Mouse (Mus musculus): ENCODE results near the gene Akap2. TPM values are rescaled to one million over a fixed set of nuclear protein-coding genes. Genes with fewer than 3 reads are reported as not detected.
A peak's percentile ranks its signal among the peaks of the same experiment; 100 is the strongest.

Akap2 gene
- polyA plus RNA-seq, 1 experiment from 2014 or later = 10.5 TPM

DNA sequence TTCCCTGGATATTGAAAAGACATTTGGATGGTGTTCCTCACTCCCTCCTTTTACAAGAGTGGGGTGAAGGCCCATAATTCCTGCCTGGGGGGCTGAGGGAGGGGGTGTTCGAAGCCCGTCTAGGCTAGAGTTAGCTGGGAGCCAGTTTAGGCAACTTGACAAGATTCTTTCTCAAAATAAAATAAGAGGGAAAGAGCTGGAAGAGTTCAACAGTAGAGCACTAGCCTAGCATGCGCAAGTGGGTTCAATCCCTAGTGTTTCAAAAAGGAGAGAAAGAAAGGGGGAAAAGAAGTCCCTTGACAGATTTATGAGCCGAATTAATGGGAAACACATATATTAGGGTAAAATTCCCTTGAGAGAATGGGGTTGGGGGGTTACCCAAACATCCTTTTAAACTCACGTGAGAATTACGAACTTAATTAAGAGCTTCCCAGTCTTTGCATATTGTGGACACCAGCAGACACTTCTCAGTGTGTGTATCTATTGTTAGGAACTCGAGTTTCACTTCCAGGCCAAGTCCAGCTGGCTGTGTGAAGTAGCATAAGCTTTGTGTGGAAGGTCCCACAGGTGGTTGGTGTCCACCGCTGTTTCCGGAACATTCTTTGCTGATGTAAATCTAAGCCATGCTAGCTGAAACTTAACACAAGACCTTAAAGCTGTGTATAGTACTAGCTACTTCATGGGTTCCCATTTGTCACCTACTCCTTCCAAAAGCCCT, 145.0 kb downstream of the Akap2 start:
- no peaks in the 10 kb centered on the region for H3K36me3 ChIP-seq (ENCODE audit: control insufficient read depth, insufficient read depth, low read length)
- H3K9ac ChIP-seq (ENCODE audit: low read depth, low read length) = no peak overlapping the region
- no peak overlapping the region for H3K4me2 ChIP-seq (ENCODE audit: low read length)
- H3K9me3 ChIP-seq (replicated peaks; ENCODE audit: control insufficient read depth, low read length, poor library complexity, severe bottlenecking) = no peaks in the 10 kb centered on the region
- H3K27me3 ChIP-seq (ENCODE audit: control insufficient read depth, insufficient read depth, low read depth, low read length) = no peaks in the 10 kb centered on the region
- H3K27ac ChIP-seq (ENCODE audit: low read length) = no peak overlapping the region
- ATAC-seq = no peak
- H3K4me3 ChIP-seq (ENCODE audit: low read depth, low read length) = no peak overlapping the region
- peaks cover 6% of the 10 kb centered on the region; the same call in 1 of the 2 replicates for H3K4me1 ChIP-seq (ENCODE audit: control insufficient read depth, insufficient read depth, low read length)
- WGBS = 84% methylated on average over 9 of the region's 9 CpGs

DNA sequence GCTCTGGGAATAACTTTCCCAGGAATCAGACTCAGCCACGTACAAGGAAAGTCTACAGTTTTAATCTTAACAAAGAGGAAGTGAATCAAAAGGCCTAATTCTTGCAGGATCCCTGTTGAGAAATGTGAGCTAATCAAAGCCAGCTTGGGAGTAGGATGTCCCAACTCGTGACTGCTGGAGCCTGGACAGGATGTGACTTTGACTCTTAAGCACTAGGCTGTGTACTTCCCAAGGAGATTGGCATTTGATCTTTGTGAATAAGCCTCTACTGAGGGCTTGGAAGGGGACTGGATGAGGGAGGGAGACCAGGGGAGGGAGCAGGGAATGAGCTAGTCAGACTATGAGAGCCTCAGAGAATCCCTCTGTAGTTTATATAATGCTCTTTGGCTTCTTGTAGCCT, 148.6 kb downstream of the Akap2 start:
- no peak overlapping the region for H3K9ac ChIP-seq (ENCODE audit: low read depth, low read length)
- H3K27me3 ChIP-seq (ENCODE audit: control insufficient read depth, insufficient read depth, low read depth, low read length) = no peaks in the 10 kb centered on the region
- H3K36me3 ChIP-seq (ENCODE audit: control insufficient read depth, insufficient read depth, low read length) = no peaks in the 10 kb centered on the region
- H3K4me3 ChIP-seq (ENCODE audit: low read depth, low read length) = no peak overlapping the region
- H3K27ac ChIP-seq (ENCODE audit: low read length) = no peak overlapping the region
- 19% methylated on average over 2 of the region's 2 CpGs for WGBS
- peak; percentile 54; the same call in 1 of the 2 replicates for ATAC-seq
- peaks cover 6% of the 10 kb centered on the region; the same call in 1 of the 2 replicates for H3K4me1 ChIP-seq (ENCODE audit: control insufficient read depth, insufficient read depth, low read length)
- H3K9me3 ChIP-seq (replicated peaks; ENCODE audit: control insufficient read depth, low read length, poor library complexity, severe bottlenecking) = no peaks in the 10 kb centered on the region
- no peak overlapping the region for H3K4me2 ChIP-seq (ENCODE audit: low read length)

DNA sequence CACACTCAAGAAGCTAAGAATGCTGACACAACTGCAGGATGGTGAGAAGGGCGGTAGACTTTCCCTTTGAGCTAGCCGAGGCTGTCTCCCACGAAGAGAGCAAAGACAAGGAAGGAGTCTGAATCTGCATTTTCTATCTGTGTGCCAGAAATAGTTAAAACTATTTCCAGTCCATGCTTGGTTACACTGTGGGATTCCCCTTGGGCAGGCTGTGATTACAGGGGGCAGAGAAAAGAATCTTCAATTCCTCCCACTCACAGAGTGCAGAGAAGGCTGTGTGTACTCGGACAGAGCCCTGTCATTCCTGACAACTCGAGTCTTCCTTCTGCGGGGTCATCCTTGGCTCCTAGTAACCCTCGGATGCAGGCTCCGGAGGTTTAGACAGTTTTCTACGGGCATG, 149.5 kb downstream of the Akap2 start:
- H3K4me3 ChIP-seq (ENCODE audit: low read depth, low read length) = no peak overlapping the region
- H3K27ac ChIP-seq (ENCODE audit: low read length) = no peak overlapping the region
- no peaks in the 10 kb centered on the region for H3K36me3 ChIP-seq (ENCODE audit: control insufficient read depth, insufficient read depth, low read length)
- H3K9ac ChIP-seq (ENCODE audit: low read depth, low read length) = no peak overlapping the region
- H3K27me3 ChIP-seq (ENCODE audit: control insufficient read depth, insufficient read depth, low read depth, low read length) = no peaks in the 10 kb centered on the region
- 64% methylated on average over 9 of the region's 9 CpGs for WGBS
- ATAC-seq = no peak; the same call in 1 of the 2 replicates
- peaks cover 6% of the 10 kb centered on the region; the same call in 1 of the 2 replicates for H3K4me1 ChIP-seq (ENCODE audit: control insufficient read depth, insufficient read depth, low read length)
- H3K4me2 ChIP-seq (ENCODE audit: low read length) = 0 out of 2 replicates have a peak overlapping the region, but pooled peaks have one; percentile 8
- H3K9me3 ChIP-seq (replicated peaks; ENCODE audit: control insufficient read depth, low read length, poor library complexity, severe bottlenecking) = no peaks in the 10 kb centered on the region

DNA sequence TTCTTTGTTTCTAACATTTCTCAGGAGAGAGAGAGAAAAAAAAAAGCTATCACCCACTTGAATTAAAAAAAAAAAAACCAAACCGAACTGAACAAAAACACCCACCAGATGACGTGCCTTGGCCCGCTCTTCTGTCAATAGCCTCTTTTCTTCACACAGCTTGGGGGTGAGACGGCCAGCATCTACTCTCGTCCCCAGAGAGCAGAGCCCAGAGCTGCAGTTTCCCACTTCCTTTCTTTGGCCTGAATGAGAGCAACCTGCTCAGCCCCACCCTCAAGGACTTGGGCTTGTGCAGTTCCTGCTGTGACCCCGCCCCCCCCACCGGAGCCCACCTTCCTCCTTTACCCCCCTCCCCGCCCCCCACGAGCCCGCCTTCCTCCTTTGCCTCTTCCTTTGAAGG, 150.0 kb downstream of the Akap2 start:
- ATAC-seq = no peak
- Histone ChIP-seq H3K4me3 (ENCODE audit: low read depth, low read length) (no peak overlapping the region), H3K4me1 (ENCODE audit: control insufficient read depth, insufficient read depth, low read length) (peaks cover 6% of the 10 kb centered on the region; the same call in 1 of the 2 replicates), H3K4me2 (ENCODE audit: low read length) (no peak overlapping the region), H3K27ac (ENCODE audit: low read length) (no peak overlapping the region), H3K9me3 (replicated peaks; ENCODE audit: control insufficient read depth, low read length, poor library complexity, severe bottlenecking) (no peaks in the 10 kb centered on the region), H3K36me3 (ENCODE audit: control insufficient read depth, insufficient read depth, low read length) (no peaks in the 10 kb centered on the region), H3K27me3 (ENCODE audit: control insufficient read depth, insufficient read depth, low read depth, low read length) (no peaks in the 10 kb centered on the region), H3K9ac (ENCODE audit: low read depth, low read length) (no peak overlapping the region)
- 36% methylated on average over 8 of the region's 10 CpGs for WGBS

DNA sequence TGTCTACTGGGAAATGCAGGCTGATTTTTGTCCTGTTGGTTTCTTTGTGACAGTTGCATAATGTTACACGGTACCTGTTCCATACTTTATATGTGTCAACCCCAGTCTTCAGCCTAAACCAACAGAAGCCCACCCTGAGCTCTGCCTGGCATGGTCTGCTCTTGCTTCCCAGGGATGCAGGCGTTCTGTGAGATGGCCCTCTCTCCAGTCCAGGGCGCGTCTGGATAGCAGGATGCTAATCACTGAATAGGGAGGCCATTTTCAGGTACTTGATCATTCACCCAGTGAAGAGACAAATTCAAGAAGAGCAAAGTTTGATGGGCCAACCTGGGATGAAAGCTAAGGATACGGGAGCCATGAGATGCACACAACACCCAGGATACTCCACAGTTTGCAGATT, 161.7 kb downstream of the Akap2 start:
- Histone ChIP-seq H3K9me3 (replicated peaks; ENCODE audit: control insufficient read depth, low read length, poor library complexity, severe bottlenecking) (no peaks in the 10 kb centered on the region), H3K36me3 (ENCODE audit: control insufficient read depth, insufficient read depth, low read length) (no peaks in the 10 kb centered on the region), H3K4me3 (ENCODE audit: low read depth, low read length) (no peak overlapping the region), H3K27ac (ENCODE audit: low read length) (no peak overlapping the region), H3K4me2 (ENCODE audit: low read length) (no peak overlapping the region), H3K4me1 (ENCODE audit: control insufficient read depth, insufficient read depth, low read length) (no peaks in the 10 kb centered on the region), H3K9ac (ENCODE audit: low read depth, low read length) (no peak overlapping the region), H3K27me3 (ENCODE audit: control insufficient read depth, insufficient read depth, low read depth, low read length) (no peaks in the 10 kb centered on the region)
- 93% methylated on average over 5 of the region's 5 CpGs for WGBS
- no peak for ATAC-seq

DNA sequence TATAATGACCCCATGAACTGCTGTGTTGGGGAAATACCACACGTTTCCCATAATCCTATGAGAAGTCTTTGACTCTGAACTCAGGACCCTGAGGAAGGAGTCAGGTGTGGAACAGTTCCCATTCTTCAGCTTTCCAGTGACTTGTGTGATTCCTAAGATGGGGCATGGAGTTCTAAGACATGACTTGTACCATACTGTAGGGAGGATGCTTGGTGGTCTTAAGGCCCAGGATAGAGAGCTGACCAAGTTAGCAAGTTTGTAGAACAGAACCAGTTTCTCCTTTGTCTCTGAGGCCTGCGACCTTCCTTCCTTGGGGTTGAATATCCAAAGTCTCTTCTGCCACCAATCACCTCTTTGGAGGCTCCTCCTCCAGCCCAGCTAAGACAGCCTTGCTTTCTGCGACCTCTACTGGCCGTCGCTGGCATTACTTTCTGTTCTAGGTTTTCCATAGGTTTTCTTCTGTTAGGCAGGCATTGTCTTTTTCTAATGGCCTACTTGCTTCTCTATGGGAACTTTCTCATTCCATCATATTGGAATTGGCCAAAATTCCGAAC, 162.4 kb downstream of the Akap2 start:
- H3K4me1 ChIP-seq (ENCODE audit: control insufficient read depth, insufficient read depth, low read length) = no peaks in the 10 kb centered on the region
- peak; percentile 48; the same call in 1 of the 2 replicates for ATAC-seq
- H3K4me3 ChIP-seq (ENCODE audit: low read depth, low read length) = no peak overlapping the region
- no peaks in the 10 kb centered on the region for H3K36me3 ChIP-seq (ENCODE audit: control insufficient read depth, insufficient read depth, low read length)
- H3K4me2 ChIP-seq (ENCODE audit: low read length) = no peak overlapping the region
- H3K9ac ChIP-seq (ENCODE audit: low read depth, low read length) = no peak overlapping the region
- no peaks in the 10 kb centered on the region for H3K27me3 ChIP-seq (ENCODE audit: control insufficient read depth, insufficient read depth, low read depth, low read length)
- H3K27ac ChIP-seq (ENCODE audit: low read length) = no peak overlapping the region
- WGBS = 16% methylated on average over 6 of the region's 6 CpGs
- H3K9me3 ChIP-seq (replicated peaks; ENCODE audit: control insufficient read depth, low read length, poor library complexity, severe bottlenecking) = no peaks in the 10 kb centered on the region

DNA sequence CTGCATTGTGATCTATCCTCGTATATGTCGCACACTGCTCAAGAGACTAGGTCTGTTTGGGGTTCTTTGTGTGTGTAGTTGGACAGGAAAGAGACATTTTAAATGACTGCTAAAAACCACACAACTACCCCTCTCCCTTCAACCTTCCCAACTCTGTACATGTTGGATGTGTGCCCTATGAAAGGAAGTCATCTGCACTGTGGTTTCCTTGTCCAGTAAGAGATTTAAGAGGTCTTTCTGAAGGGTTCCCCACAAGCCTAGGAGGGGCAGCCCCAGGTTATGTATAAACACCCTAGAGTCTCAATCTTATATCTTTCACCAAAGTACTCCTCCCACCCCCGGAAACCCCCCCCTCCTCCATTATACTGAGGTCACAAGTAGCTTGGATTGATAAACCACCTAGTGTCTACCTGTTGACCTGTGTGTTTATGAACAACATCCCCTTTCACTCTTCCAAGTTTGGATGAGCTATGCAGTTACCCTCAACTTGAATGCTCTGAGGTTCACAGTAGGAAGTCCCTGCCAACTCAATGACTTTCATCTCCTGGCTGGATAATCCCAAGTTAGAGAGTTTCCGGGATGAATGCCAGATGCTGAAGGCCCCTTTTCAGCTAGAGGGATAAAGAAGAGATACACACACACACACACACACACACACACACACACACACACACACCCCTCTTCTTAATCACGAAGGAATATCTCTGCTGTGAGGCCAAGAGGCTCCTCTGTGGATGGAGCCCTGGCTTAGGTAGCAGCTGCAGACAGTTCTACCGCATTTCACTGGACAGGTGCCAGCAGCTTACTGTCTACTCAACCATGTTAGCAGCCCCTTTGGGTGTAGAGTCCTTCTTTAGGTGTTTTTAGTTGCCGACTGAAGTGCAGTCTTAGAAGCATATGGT, 166.3 kb downstream of the Akap2 start:
- Histone ChIP-seq H3K4me2 (ENCODE audit: low read length) (no peak overlapping the region), H3K27ac (ENCODE audit: low read length) (no peak overlapping the region), H3K36me3 (ENCODE audit: control insufficient read depth, insufficient read depth, low read length) (no peaks in the 10 kb centered on the region), H3K9ac (ENCODE audit: low read depth, low read length) (no peak overlapping the region), H3K9me3 (replicated peaks; ENCODE audit: control insufficient read depth, low read length, poor library complexity, severe bottlenecking) (no peaks in the 10 kb centered on the region), H3K27me3 (ENCODE audit: control insufficient read depth, insufficient read depth, low read depth, low read length) (no peaks in the 10 kb centered on the region), H3K4me1 (ENCODE audit: control insufficient read depth, insufficient read depth, low read length) (no peaks in the 10 kb centered on the region), H3K4me3 (ENCODE audit: low read depth, low read length) (no peak overlapping the region)
- 72% methylated on average over 7 of the region's 7 CpGs for WGBS
- ATAC-seq = no peak

DNA sequence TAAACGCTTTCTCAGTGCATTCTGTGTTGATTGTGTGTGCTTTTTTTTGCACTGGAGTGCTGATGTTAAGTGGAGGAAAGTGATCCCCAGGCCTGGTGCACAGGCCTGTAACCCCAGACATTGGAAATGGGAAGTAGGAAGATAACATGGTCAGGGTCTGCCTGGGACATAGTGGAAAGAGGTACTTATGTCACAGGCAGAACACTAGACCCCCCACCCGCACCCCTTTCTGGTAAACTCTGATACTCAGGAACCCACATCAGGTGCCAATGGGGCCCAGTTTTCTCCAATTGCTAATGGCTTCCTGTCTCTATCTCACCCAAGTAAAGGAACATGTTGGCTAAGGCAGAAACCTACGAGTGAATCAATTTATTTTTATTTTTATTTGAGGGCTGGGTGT, 167.1 kb downstream of the Akap2 start:
- Histone ChIP-seq H3K4me3 (ENCODE audit: low read depth, low read length) (no peak overlapping the region), H3K4me2 (ENCODE audit: low read length) (no peak overlapping the region), H3K36me3 (ENCODE audit: control insufficient read depth, insufficient read depth, low read length) (no peaks in the 10 kb centered on the region), H3K27me3 (ENCODE audit: control insufficient read depth, insufficient read depth, low read depth, low read length) (no peaks in the 10 kb centered on the region), H3K9me3 (replicated peaks; ENCODE audit: control insufficient read depth, low read length, poor library complexity, severe bottlenecking) (no peaks in the 10 kb centered on the region), H3K4me1 (ENCODE audit: control insufficient read depth, insufficient read depth, low read length) (no peaks in the 10 kb centered on the region), H3K27ac (ENCODE audit: low read length) (no peak overlapping the region), H3K9ac (ENCODE audit: low read depth, low read length) (no peak overlapping the region)
- 91% methylated on average over 3 of the region's 3 CpGs for WGBS
- ATAC-seq = no peak

- H3K9ac ChIP-seq (ENCODE audit: low read depth, low read length) = no peak overlapping the region
- 71% methylated on average over 2 of the region's 2 CpGs for WGBS
- no peaks in the 10 kb centered on the region for H3K36me3 ChIP-seq (ENCODE audit: control insufficient read depth, insufficient read depth, low read length)
- no peaks in the 10 kb centered on the region for H3K9me3 ChIP-seq (replicated peaks; ENCODE audit: control insufficient read depth, low read length, poor library complexity, severe bottlenecking)
- no peak for ATAC-seq
- no peak overlapping the region for H3K4me3 ChIP-seq (ENCODE audit: low read depth, low read length)
- H3K4me2 ChIP-seq (ENCODE audit: low read length) = no peak overlapping the region
- no peaks in the 10 kb centered on the region for H3K4me1 ChIP-seq (ENCODE audit: control insufficient read depth, insufficient read depth, low read length)
- H3K27ac ChIP-seq (ENCODE audit: low read length) = no peak overlapping the region
- no peaks in the 10 kb centered on the region for H3K27me3 ChIP-seq (ENCODE audit: control insufficient read depth, insufficient read depth, low read depth, low read length)
Observed at GRCm38 (mm10) chr4:57885186-57885585, 167.7 kb downstream of the Akap2 start.
